Mouse (Mus musculus) heart, postnatal 0 days (tissue): ENCODE results near the gene Cul4a.

ENCODE experiments used
- CTCF ChIP-seq: IDR thresholded peaks from 2 replicates; pipeline ENCODE4 v1.5.1; 2016; ENCODE audit warnings: antibody characterized with exemption, control low read depth, low read depth
- EP300 ChIP-seq: IDR thresholded peaks from 2 replicates; pipeline ENCODE4 v1.6.1; 2016; ENCODE audit warnings: antibody characterized with exemption, low read depth

DNA sequence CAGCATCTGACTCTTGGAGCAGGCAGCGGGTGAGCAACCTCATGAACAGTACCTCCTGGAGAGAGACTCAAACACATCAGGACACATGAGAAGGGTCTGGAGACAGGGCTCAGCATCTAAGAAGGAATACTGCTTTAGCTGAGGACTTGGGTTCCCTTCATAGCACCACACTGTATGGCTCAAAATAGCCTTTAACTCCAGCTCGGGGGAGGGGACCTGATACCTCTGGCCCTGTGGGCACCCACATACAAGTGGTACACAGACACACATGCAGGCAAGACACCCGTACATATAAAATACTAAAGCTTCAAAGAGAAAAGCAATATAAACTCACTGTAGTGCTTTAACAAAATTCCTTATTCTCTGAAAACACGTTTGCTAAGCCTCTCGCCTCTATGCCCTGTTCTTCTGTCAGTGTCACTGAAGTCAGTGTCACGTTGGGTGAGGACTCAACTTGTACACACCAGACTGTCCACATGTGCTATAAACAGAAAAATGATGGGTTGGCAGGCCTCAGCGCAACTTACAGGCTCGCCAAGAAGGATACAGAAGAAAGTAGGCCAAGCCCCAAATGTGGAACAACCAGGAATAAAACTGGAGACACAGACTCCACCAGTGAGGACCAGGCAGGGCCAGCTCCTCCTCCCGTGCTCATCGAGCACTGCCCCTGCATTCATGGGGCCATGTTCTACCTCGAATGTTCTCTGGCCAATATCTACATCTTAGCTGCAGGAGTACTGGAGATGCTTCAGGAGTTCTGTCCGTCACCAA, 51.1 kb downstream of the Cul4a start:
- TF ChIP-seq CTCF = no peak
- no peak for TF ChIP-seq EP300
